Mouse (Mus musculus) left cerebral cortex, adult 2 months (tissue): ENCODE measurements around the gene Stox2. TPM values are rescaled to one million over a fixed set of nuclear protein-coding genes. Genes with fewer than 3 reads are reported as not detected.
A peak's percentile ranks its signal among the peaks of the same experiment; 100 is the strongest.

Experiments used
- DNase-seq, 2 experiments: peaks; one replicate each; pipeline ENCODE4 v3.0.0; 2021 to 2022; ENCODE audit warnings: low spot score in 2 of 2, mixed read lengths in 1 of 2; ENCODE audit errors: extremely low spot score in 1 of 2
- H3K27ac ChIP-seq: fragments of 200-600 bp; 2 replicates; pipeline ENCODE4 v1.8.1; 2022
- H3K4me3 ChIP-seq: fragments of 200-600 bp; 2 replicates; pipeline ENCODE4 v1.8.1; 2022
- CTCF ChIP-seq: fragments of 200-600 bp; IDR thresholded peaks from 2 replicates; pipeline ENCODE4 v1.8.1; 2022; ENCODE audit warnings: antibody characterized with exemption, mild to moderate bottlenecking, moderate library complexity
- intact Hi-C: fragments of 180-260 bp; cut with DNase I; formaldehyde crosslinking; loops from one replicate; pipeline ENCODE4 v1.15.1; 2025
- total RNA-seq, 2 experiments: library from RNA; stranded (reverse); gene quantifications; 2 replicates each; pipeline ENCODE4 v1.2.3; 2021

Gene Stox2
- total RNA-seq, 2 experiments from 2014 or later = 81.5 to 92.1 TPM

- DNase-seq = no peak
- intact Hi-C loops = loop anchor here (1.0 to 10.0 kb wide), 6 partner anchors 169 to 1124 kb away; no protein-coding TSS in a partner anchor
- Histone ChIP-seq H3K4me3 (no peak overlapping the region), H3K27ac (no peak overlapping the region)
- no peak for TF ChIP-seq CTCF
Measured at GRCm38 (mm10) chr8:47371081-47371480, 75.1 kb downstream of the Stox2 start.

GRCm38 (mm10) chr8:47370421-47371080 is 75.6 kb downstream of the Stox2 start:
- TF ChIP-seq CTCF = peak; percentile 96
- H3K4me3 ChIP-seq = peak overlapping the region; percentile 32
- DNase-seq = peak; percentile 87
- H3K27ac ChIP-seq = peak overlapping the region; percentile 51
- intact Hi-C loops = loop anchor here (1.0 to 10.0 kb wide), 6 partner anchors 168 to 1123 kb away; no protein-coding TSS in a partner anchor

GRCm38 (mm10) chr8:47369949-47370348 is 76.2 kb downstream of the Stox2 start:
- H3K27ac ChIP-seq = no peak overlapping the region
- intact Hi-C loops = loop anchor here (2.0 to 10.0 kb wide), 5 partner anchors 168 to 1123 kb away; no protein-coding TSS in a partner anchor
- DNase-seq = no peak
- H3K4me3 ChIP-seq = no peak overlapping the region
- no peak for TF ChIP-seq CTCF

- no peak overlapping the region for H3K27ac ChIP-seq
- intact Hi-C loops = no loop called here
- DNase-seq = no peak
- no peak for TF ChIP-seq CTCF
- H3K4me3 ChIP-seq = no peak overlapping the region
Measured at GRCm38 (mm10) chr8:47369044-47369769, 77.0 kb downstream of the Stox2 start.

GRCm38 (mm10) chr8:47367029-47367428 is 79.1 kb downstream of the Stox2 start:
- intact Hi-C loops = no loop called here
- no peak for TF ChIP-seq CTCF
- H3K4me3 ChIP-seq = no peak overlapping the region
- DNase-seq = no peak
- no peak overlapping the region for H3K27ac ChIP-seq

GRCm38 (mm10) chr8:47363271-47363670 is 82.9 kb downstream of the Stox2 start:
- intact Hi-C loops = no loop called here
- no peak overlapping the region for H3K27ac ChIP-seq
- no peak overlapping the region for H3K4me3 ChIP-seq
- no peak for DNase-seq
- TF ChIP-seq CTCF = no peak

GRCm38 (mm10) chr8:47355340-47355906 is 90.7 kb downstream of the Stox2 start:
- Histone ChIP-seq H3K27ac (no peak overlapping the region), H3K4me3 (no peak overlapping the region)
- no peak for TF ChIP-seq CTCF
- no peak for DNase-seq
- intact Hi-C loops = no loop called here

GRCm38 (mm10) chr8:47354523-47355168 is 91.5 kb downstream of the Stox2 start:
- no peak overlapping the region for H3K27ac ChIP-seq
- intact Hi-C loops = no loop called here
- DNase-seq = peak in 1 of 2 experiments; percentile 41
- TF ChIP-seq CTCF = no peak
- no peak overlapping the region for H3K4me3 ChIP-seq

GRCm38 (mm10) chr8:47351914-47352701 is 94.1 kb downstream of the Stox2 start:
- no peak for DNase-seq
- no peak for TF ChIP-seq CTCF
- H3K27ac ChIP-seq = no peak overlapping the region
- H3K4me3 ChIP-seq = no peak overlapping the region
- intact Hi-C loops = no loop called here

- DNase-seq = no peak
- Histone ChIP-seq H3K4me3 (no peak overlapping the region), H3K27ac (no peak overlapping the region)
- no peak for TF ChIP-seq CTCF
- intact Hi-C loops = no loop called here
Measured at GRCm38 (mm10) chr8:47349082-47349481, 97.1 kb downstream of the Stox2 start.

- no peak for DNase-seq
- Histone ChIP-seq H3K27ac (no peak overlapping the region), H3K4me3 (no peak overlapping the region)
- TF ChIP-seq CTCF = no peak
- intact Hi-C loops = no loop called here
Measured at GRCm38 (mm10) chr8:47347809-47348208, 98.4 kb downstream of the Stox2 start.
